Mouse (Mus musculus) neural tube, embryonic 14.5 days (tissue): ENCODE data around the gene Cryab. TPM values are rescaled to one million over a fixed set of nuclear protein-coding genes. Genes with fewer than 3 reads are reported as not detected.
A peak's percentile ranks its signal among the peaks of the same experiment; 100 is the strongest.

Source experiments
- ATAC-seq: fragments of 200-750 bp; cut with Nextera tagmentation; 2 replicates; pipeline ENCODE4 v1.8.0; 2017; ENCODE audit warnings: low read depth, mild to moderate bottlenecking, moderate TSS enrichment, moderate library complexity
- H3K27ac ChIP-seq: fragments of 300-500 bp; sonication (generic); 2 replicates; pipeline ENCODE4 v1.5.1; 2014; ENCODE audit warnings: low read depth, mild to moderate bottlenecking, control low read depth, low read length, moderate library complexity, mixed read lengths
- H3K27me3 ChIP-seq: fragments of 300-500 bp; sonication (generic); 2 replicates; pipeline ENCODE4 v1.6.1; 2014; ENCODE audit warnings: low read length; ENCODE audit not compliant: control insufficient read depth, insufficient read depth
- H3K36me3 ChIP-seq: fragments of 300-500 bp; sonication (generic); 2 replicates; pipeline ENCODE4 v1.6.1; 2014; ENCODE audit warnings: low read length, mixed read lengths; ENCODE audit not compliant: control insufficient read depth, insufficient read depth
- H3K4me1 ChIP-seq: fragments of 300-500 bp; sonication (generic); 2 replicates; pipeline ENCODE4 v1.6.1; 2014; ENCODE audit warnings: low read length; ENCODE audit not compliant: control insufficient read depth, insufficient read depth
- H3K4me2 ChIP-seq: fragments of 300-500 bp; sonication (generic); 2 replicates; pipeline ENCODE4 v1.6.1; 2014; ENCODE audit warnings: mild to moderate bottlenecking, low read depth, low read length, control low read depth
- H3K4me3 ChIP-seq: fragments of 300-500 bp; sonication (generic); 2 replicates; pipeline ENCODE4 v1.5.1; 2014; ENCODE audit warnings: low read depth, low read length, control low read depth, mixed read lengths
- H3K9ac ChIP-seq: fragments of 300-500 bp; sonication (generic); replicated peaks from 2 replicates; pipeline ENCODE4 v1.6.1; 2014; ENCODE audit warnings: low read depth, mild to moderate bottlenecking, control low read depth, low read length, mixed read lengths
- H3K9me3 ChIP-seq: fragments of 300-500 bp; sonication (generic); 2 replicates; pipeline ENCODE4 v1.6.1; 2016; ENCODE audit warnings: low read length; ENCODE audit not compliant: control insufficient read depth
- WGBS: fragments of 180-500 bp; shearing (Covaris S2); extraction: QIAGEN DNeasy Blood & Tissue Kit; methylation state at CpG from one replicate; pipeline ENCODE4 v1.1.7; 2014; 5-methylcytosine and 5-hydroxymethylcytosine counted together
- polyA plus RNA-seq: library from polyadenylated mRNA; unstranded; fragments of >200 nt; fragmentation: Nextera tagmentation; extraction: Ambion mirVana; gene quantifications from 2 replicates; pipeline ENCODE4 v1.2.1, GENCODE M21; 2014

Gene Cryab
- polyA plus RNA-seq, 1 experiment from 2014 or later, result 3.4 TPM

- peak within 1 kb of the TSS; percentile 62 for H3K4me2 ChIP-seq
- 0 out of 2 replicates have a peak, but pooled peaks cover 6% of the 10 kb centered on the region for H3K4me1 ChIP-seq
- no peaks in the 10 kb centered on the region for H3K9me3 ChIP-seq
- H3K27me3 ChIP-seq, result no peaks in the 10 kb centered on the region
- H3K27ac ChIP-seq, result no peak within 1 kb of the TSS
- peak; percentile 96 for ATAC-seq
- H3K9ac ChIP-seq, result no peak within 1 kb of the TSS
- H3K4me3 ChIP-seq, result peak within 1 kb of the TSS; percentile 29
- 14% methylated on average over 36 of the region's 36 CpGs for WGBS
- H3K36me3 ChIP-seq, result no peaks in the 10 kb centered on the region
These were observed 11.9 kb upstream of the Cryab start, which contains the start of gene Dixdc1 for GRCm38 (mm10) chr9:50738914-50739870. Dixdc1 (minus strand) TSS chr9:50739517.

- Histone ChIP-seq H3K27ac (no peak overlapping the region), H3K27me3 (no peaks in the 10 kb centered on the region), H3K9ac (no peak overlapping the region), H3K9me3 (no peaks in the 10 kb centered on the region), H3K36me3 (no peaks in the 10 kb centered on the region), H3K4me2 (no peak overlapping the region), H3K4me3 (no peak overlapping the region), H3K4me1 (0 out of 2 replicates have a peak, but pooled peaks cover 6% of the 10 kb centered on the region)
- WGBS, result 89% methylated on average over 14 of the region's 14 CpGs
- ATAC-seq, result no peak
These were observed 10.0 kb upstream of the Cryab start for GRCm38 (mm10) chr9:50740867-50741784.

GRCm38 (mm10) chr9:50742261-50742660 lies 8.9 kb upstream of the Cryab start:
- Histone ChIP-seq H3K9ac (no peak overlapping the region), H3K9me3 (no peaks in the 10 kb centered on the region), H3K27me3 (no peaks in the 10 kb centered on the region), H3K4me1 (0 out of 2 replicates have a peak, but pooled peaks cover 6% of the 10 kb centered on the region), H3K4me2 (no peak overlapping the region), H3K36me3 (no peaks in the 10 kb centered on the region), H3K27ac (no peak overlapping the region), H3K4me3 (no peak overlapping the region)
- 85% methylated on average over 3 of the region's 3 CpGs for WGBS
- no peak for ATAC-seq

GRCm38 (mm10) chr9:50742744-50743143 lies 8.4 kb upstream of the Cryab start:
- WGBS, result 84% methylated on average over 2 of the region's 2 CpGs
- Histone ChIP-seq H3K4me3 (no peak overlapping the region), H3K4me2 (no peak overlapping the region), H3K9ac (no peak overlapping the region), H3K27ac (no peak overlapping the region), H3K36me3 (no peaks in the 10 kb centered on the region), H3K27me3 (no peaks in the 10 kb centered on the region), H3K9me3 (no peaks in the 10 kb centered on the region), H3K4me1 (0 out of 2 replicates have a peak, but pooled peaks cover 6% of the 10 kb centered on the region)
- no peak for ATAC-seq

GRCm38 (mm10) chr9:50745806-50746205 lies 5.3 kb upstream of the Cryab start:
- Histone ChIP-seq H3K9me3 (no peaks in the 10 kb centered on the region), H3K9ac (no peak overlapping the region), H3K36me3 (no peaks in the 10 kb centered on the region), H3K4me3 (peak overlapping the region; percentile 22), H3K27ac (no peak overlapping the region), H3K4me2 (peak overlapping the region; percentile 51), H3K4me1 (no peaks in the 10 kb centered on the region), H3K27me3 (no peaks in the 10 kb centered on the region)
- ATAC-seq, result no peak
- WGBS, result 14% methylated on average over 7 of the region's 7 CpGs

GRCm38 (mm10) chr9:50746214-50746677 lies 4.9 kb upstream of the Cryab start, which contains the start of gene 2310030G06Rik:
2310030G06Rik (minus strand) TSS chr9:50746536.
- peak within 1 kb of the TSS; percentile 22 for H3K4me3 ChIP-seq
- WGBS, result 2% methylated on average over 19 of the region's 19 CpGs
- H3K27ac ChIP-seq, result no peak within 1 kb of the TSS
- H3K27me3 ChIP-seq, result no peaks in the 10 kb centered on the region
- no peaks in the 10 kb centered on the region for H3K9me3 ChIP-seq
- H3K36me3 ChIP-seq, result no peaks in the 10 kb centered on the region
- no peaks in the 10 kb centered on the region for H3K4me1 ChIP-seq
- peak within 1 kb of the TSS; percentile 51 for H3K4me2 ChIP-seq
- ATAC-seq, result 0 out of 2 replicates have a peak, but pooled peaks have one; percentile 34
- no peak within 1 kb of the TSS for H3K9ac ChIP-seq

GRCm38 (mm10) chr9:50750706-50751105 lies 419 bp upstream of the Cryab start:
- H3K27me3 ChIP-seq, result no peaks in the 10 kb centered on the region
- H3K27ac ChIP-seq, result no peak overlapping the region
- H3K9ac ChIP-seq, result no peak overlapping the region
- 57% methylated on average over 6 of the region's 6 CpGs for WGBS
- no peak overlapping the region for H3K4me3 ChIP-seq
- ATAC-seq, result no peak
- H3K9me3 ChIP-seq, result no peaks in the 10 kb centered on the region
- no peaks in the 10 kb centered on the region for H3K36me3 ChIP-seq
- no peaks in the 10 kb centered on the region for H3K4me1 ChIP-seq
- H3K4me2 ChIP-seq, result no peak overlapping the region

- no peaks in the 10 kb centered on the region for H3K4me1 ChIP-seq
- no peak within 1 kb of the TSS for H3K9ac ChIP-seq
- no peak within 1 kb of the TSS for H3K4me2 ChIP-seq
- H3K27me3 ChIP-seq, result no peaks in the 10 kb centered on the region
- H3K4me3 ChIP-seq, result no peak within 1 kb of the TSS
- H3K27ac ChIP-seq, result no peak within 1 kb of the TSS
- 76% methylated on average over 14 of the region's 14 CpGs for WGBS
- no peaks in the 10 kb centered on the region for H3K9me3 ChIP-seq
- ATAC-seq, result no peak
- no peaks in the 10 kb centered on the region for H3K36me3 ChIP-seq
These were observed 1.0 kb downstream of the Cryab start, which contains the start of gene Hspb2 for GRCm38 (mm10) chr9:50752054-50752602. Hspb2 (minus strand) TSS chr9:50752354.
